Mouse (Mus musculus): ENCODE results near the gene Abcg8. TPM values are rescaled to one million over a fixed set of nuclear protein-coding genes. Genes with fewer than 3 reads are reported as not detected.

Gene Abcg8
- polyA plus RNA-seq, 1 experiment from 2014 or later, result 0.13 TPM

DNA sequence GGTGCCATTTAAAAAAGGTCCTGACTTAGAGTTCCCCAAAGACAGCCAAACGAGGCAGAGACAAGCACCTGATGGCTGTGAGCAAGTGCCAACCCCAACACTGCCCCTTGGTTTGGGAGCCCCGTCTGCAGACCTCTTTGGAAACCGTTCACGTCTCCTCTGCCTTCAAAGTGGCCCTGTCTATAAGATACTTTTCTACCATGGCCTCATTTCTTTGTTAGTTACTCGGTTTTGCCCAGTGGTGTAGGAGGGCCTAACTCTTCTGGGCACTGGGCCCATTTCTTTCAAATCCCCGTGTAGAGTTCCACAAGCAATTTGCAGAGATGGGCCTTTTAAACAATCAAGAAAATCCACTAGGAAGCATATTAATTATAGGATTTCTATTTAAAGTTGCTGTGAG, 71.1 kb downstream of the Abcg8 start:
- no peak for ATAC-seq (ENCODE audit: low FRiP score, low TSS enrichment)
- H3K9ac ChIP-seq (ENCODE audit: low read length), result no peak overlapping the region
- H3K27ac ChIP-seq (replicated peaks), result no peak overlapping the region
- no peak overlapping the region for H3K4me3 ChIP-seq (ENCODE audit: low read depth, low read length)
- 61% methylated on average over 6 of the region's 6 CpGs for WGBS
- no peaks in the 10 kb centered on the region for H3K9me3 ChIP-seq (ENCODE audit: control insufficient read depth, low read length)
- H3K36me3 ChIP-seq (ENCODE audit: control insufficient read depth, insufficient read depth, low read length), result peaks cover 13% of the 10 kb centered on the region; the same call in 1 of the 2 replicates
- TF ChIP-seq EP300 (optimal IDR thresholded peaks at IDR 0.05) (no peak), CTCF (IDR thresholded peaks at IDR 0.05; ENCODE audit: low read depth) (no peak)
- DNase-seq (ENCODE audit: low spot score), result no peak
- no peaks in the 10 kb centered on the region for H3K4me1 ChIP-seq (replicated peaks; ENCODE audit: control insufficient read depth, insufficient read depth)
- no peak overlapping the region for H3K4me2 ChIP-seq (replicated peaks; ENCODE audit: low read depth)
- H3K27me3 ChIP-seq (ENCODE audit: control insufficient read depth, insufficient read depth, low read length), result no peaks in the 10 kb centered on the region

- TF ChIP-seq EP300 (optimal IDR thresholded peaks at IDR 0.05) (no peak), CTCF (IDR thresholded peaks at IDR 0.05; ENCODE audit: low read depth) (no peak)
- ATAC-seq (ENCODE audit: low FRiP score, low TSS enrichment), result peak; percentile 56; the same call in 1 of the 2 replicates
- Histone ChIP-seq H3K36me3 (ENCODE audit: control insufficient read depth, insufficient read depth, low read length) (peaks cover 13% of the 10 kb centered on the region; the same call in 1 of the 2 replicates), H3K27ac (replicated peaks) (no peak overlapping the region), H3K4me2 (replicated peaks; ENCODE audit: low read depth) (no peak overlapping the region), H3K4me3 (ENCODE audit: low read depth, low read length) (no peak overlapping the region), H3K9me3 (ENCODE audit: control insufficient read depth, low read length) (no peaks in the 10 kb centered on the region), H3K9ac (ENCODE audit: low read length) (no peak overlapping the region), H3K4me1 (replicated peaks; ENCODE audit: control insufficient read depth, insufficient read depth) (no peaks in the 10 kb centered on the region), H3K27me3 (ENCODE audit: control insufficient read depth, insufficient read depth, low read length) (no peaks in the 10 kb centered on the region)
- no peak for DNase-seq (ENCODE audit: low spot score)
- WGBS, result 64% methylated on average over 9 of the region's 9 CpGs
Measured at GRCm38 (mm10) chr17:84748152-84748682, 72.1 kb downstream of the Abcg8 start.

- H3K9me3 ChIP-seq (ENCODE audit: control insufficient read depth, low read length), result no peaks in the 10 kb centered on the region
- no peak overlapping the region for H3K4me3 ChIP-seq (ENCODE audit: low read depth, low read length)
- 62% methylated on average over 8 of the region's 8 CpGs for WGBS
- H3K27me3 ChIP-seq (ENCODE audit: control insufficient read depth, insufficient read depth, low read length), result no peaks in the 10 kb centered on the region
- no peak overlapping the region for H3K4me2 ChIP-seq (replicated peaks; ENCODE audit: low read depth)
- DNase-seq (ENCODE audit: low spot score), result no peak
- H3K9ac ChIP-seq (ENCODE audit: low read length), result no peak overlapping the region
- ATAC-seq (ENCODE audit: low FRiP score, low TSS enrichment), result no peak
- no peak overlapping the region for H3K27ac ChIP-seq (replicated peaks)
- peaks cover 13% of the 10 kb centered on the region; the same call in 1 of the 2 replicates for H3K36me3 ChIP-seq (ENCODE audit: control insufficient read depth, insufficient read depth, low read length)
- TF ChIP-seq EP300 (optimal IDR thresholded peaks at IDR 0.05), result no peak
- TF ChIP-seq CTCF (IDR thresholded peaks at IDR 0.05; ENCODE audit: low read depth), result no peak
- no peaks in the 10 kb centered on the region for H3K4me1 ChIP-seq (replicated peaks; ENCODE audit: control insufficient read depth, insufficient read depth)
Measured at GRCm38 (mm10) chr17:84749297-84749696, 73.2 kb downstream of the Abcg8 start.

Other genes with a start within 250 kb of the Abcg8 start
- 1.6 and 2.0 TPM in 2 replicates for gene Thada, start 210.1 kb upstream of the Abcg8 start, polyA plus RNA-seq (2015; fragmentation: Nextera tagmentation; extraction: Ambion mirVana)
- gene Plekhh2, start 164.4 kb upstream of the Abcg8 start, polyA plus RNA-seq (2015; fragmentation: Nextera tagmentation; extraction: Ambion mirVana), result 2.3 and 2.4 TPM in 2 replicates
- 13.3 and 14.0 TPM in 2 replicates for gene Dync2li1, start 49.8 kb upstream of the Abcg8 start, polyA plus RNA-seq (2015; fragmentation: Nextera tagmentation; extraction: Ambion mirVana)
- gene Abcg5, start 6.7 kb downstream of the Abcg8 start, polyA plus RNA-seq (2015; fragmentation: Nextera tagmentation; extraction: Ambion mirVana), result 0.82 and 1.7 TPM in 2 replicates
- gene Lrpprc, start 114.5 kb downstream of the Abcg8 start, polyA plus RNA-seq (2015; fragmentation: Nextera tagmentation; extraction: Ambion mirVana), result 14.6 and 15.9 TPM in 2 replicates

Data from stomach, postnatal 0 days (tissue).